Mouse (Mus musculus): ENCODE results near the gene Lipk. TPM values are rescaled to one million over a fixed set of nuclear protein-coding genes. Genes with fewer than 3 reads are reported as not detected.

Lipk gene
- not detected for total RNA-seq (2021)

GRCm38 (mm10) chr19:34008002-34008401 is at the start of gene Lipk:
Gene Lipk (plus strand): TSS chr19:34008290.
- intact Hi-C loops (cut with DNase I) = no loop called here
- DNase-seq = no peak

GRCm38 (mm10) chr19:33960887-33961286 is 47.2 kb upstream of the Lipk start, which contains the start of gene Lipf:
Gene Lipf (plus strand): TSS chr19:33961187.
- no peak for DNase-seq
- intact Hi-C loops (cut with DNase I) = no loop called here

- peak; percentile 1 to 19 for DNase-seq
- intact Hi-C loops (cut with DNase I) = no loop called here
Observed at GRCm38 (mm10) chr19:33979007-33979406, 29.1 kb upstream of the Lipk start.

GRCm38 (mm10) chr19:33983043-33983442 is 25.0 kb upstream of the Lipk start:
- intact Hi-C loops (cut with DNase I) = no loop called here
- DNase-seq = no peak

- DNase-seq = no peak
- intact Hi-C loops (cut with DNase I) = loop anchor here (5.0 kb wide), 1 partner anchor 639 kb away; no protein-coding TSS in a partner anchor
Observed at GRCm38 (mm10) chr19:34021440-34022172, 13.5 kb downstream of the Lipk start.

GRCm38 (mm10) chr19:34022759-34023158 is 14.7 kb downstream of the Lipk start:
- peak in 1 of 2 experiments; percentile 8 for DNase-seq
- intact Hi-C loops (cut with DNase I) = loop anchor here (5.0 kb wide), 1 partner anchor 640 kb away; no protein-coding TSS in a partner anchor

GRCm38 (mm10) chr19:34039731-34040130 is 31.6 kb downstream of the Lipk start:
- no peak for DNase-seq
- intact Hi-C loops (cut with DNase I) = no loop called here

- intact Hi-C loops (cut with DNase I) = no loop called here
- DNase-seq = no peak
Observed at GRCm38 (mm10) chr19:34043008-34043407, 34.9 kb downstream of the Lipk start.

GRCm38 (mm10) chr19:34049371-34050039 is 41.4 kb downstream of the Lipk start:
- intact Hi-C loops (cut with DNase I) = no loop called here
- no peak for DNase-seq

GRCm38 (mm10) chr19:34051502-34051901 is 43.4 kb downstream of the Lipk start:
- DNase-seq = no peak
- intact Hi-C loops (cut with DNase I) = no loop called here

GRCm38 (mm10) chr19:34063547-34063946 is 55.5 kb downstream of the Lipk start:
- intact Hi-C loops (cut with DNase I) = no loop called here
- no peak for DNase-seq

- intact Hi-C loops (cut with DNase I) = no loop called here
- DNase-seq = no peak
Observed at GRCm38 (mm10) chr19:34064059-34064458, 56.0 kb downstream of the Lipk start.

GRCm38 (mm10) chr19:34066779-34067472 is 58.8 kb downstream of the Lipk start, which contains the start of gene Lipn:
Gene Lipn (plus strand): TSS chr19:34067358.
- intact Hi-C loops (cut with DNase I) = no loop called here

GRCm38 (mm10) chr19:34074239-34074638 is 66.1 kb downstream of the Lipk start:
- no peak for DNase-seq
- intact Hi-C loops (cut with DNase I) = no loop called here

More at GRCm38 (mm10) chr19:34066779-34067472, 58.8 kb downstream of the Lipk start, which contains the start of gene Lipn:
- DNase-seq = no peak

- intact Hi-C loops (cut with DNase I) = no loop called here
- DNase-seq = no peak
Observed at GRCm38 (mm10) chr19:34078130-34078529, 70.0 kb downstream of the Lipk start.

GRCm38 (mm10) chr19:34089011-34089680 is 81.1 kb downstream of the Lipk start:
- intact Hi-C loops (cut with DNase I) = no loop called here
- no peak for DNase-seq

- no peak for DNase-seq
- intact Hi-C loops (cut with DNase I) = no loop called here
Observed at GRCm38 (mm10) chr19:34095381-34095780, 87.3 kb downstream of the Lipk start.

- intact Hi-C loops (cut with DNase I) = no loop called here
- DNase-seq = no peak
Observed at GRCm38 (mm10) chr19:34096228-34096627, 88.1 kb downstream of the Lipk start.
